Mouse (Mus musculus) layer of hippocampus, adult 8-10 months (tissue): ENCODE data around the gene Ror2. TPM values are rescaled to one million over a fixed set of nuclear protein-coding genes. Genes with fewer than 3 reads are reported as not detected.

Experiments
- DNase-seq, 2 experiments: peaks; one replicate each; pipeline ENCODE4 v3.0.0; 2022; ENCODE audit warnings: low spot score in 2 of 2
- total RNA-seq, 4 experiments: library from RNA; stranded (reverse); gene quantifications; 2 replicates each; pipeline ENCODE4 v1.2.4; 2022

Gene Ror2
- total RNA-seq, 4 experiments from 2014 or later: 0.83 to 1.6 (median 1.2) TPM

- no peak for DNase-seq
These were observed 145.6 kb downstream of the Ror2 start for GRCm38 (mm10) chr13:53140298-53140697.

- no peak for DNase-seq
These were observed 155.4 kb downstream of the Ror2 start for GRCm38 (mm10) chr13:53130567-53130966.

DNA sequence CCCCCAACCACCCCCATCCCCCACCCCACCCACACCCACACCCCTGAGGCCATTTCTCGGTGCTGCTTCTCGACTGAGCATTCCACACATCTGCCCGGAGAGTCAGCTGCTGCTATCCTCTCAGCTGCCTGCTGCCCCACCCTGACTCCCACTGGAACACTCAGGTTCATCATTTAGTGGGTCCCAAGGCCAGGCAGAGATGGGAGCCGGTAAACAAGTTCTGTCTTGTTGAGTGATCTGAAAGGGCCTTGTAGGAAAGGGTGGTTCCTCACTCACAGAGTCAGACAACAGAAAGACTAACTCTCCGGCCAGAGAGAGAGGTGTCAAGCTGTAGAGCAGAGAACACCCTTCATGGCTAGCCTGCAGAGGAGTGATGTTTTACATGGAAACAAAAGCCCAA is 155.9 kb downstream of the Ror2 start:
- no peak for DNase-seq

- no peak for DNase-seq
These were observed 160.3 kb downstream of the Ror2 start for GRCm38 (mm10) chr13:53125627-53126026.

DNA sequence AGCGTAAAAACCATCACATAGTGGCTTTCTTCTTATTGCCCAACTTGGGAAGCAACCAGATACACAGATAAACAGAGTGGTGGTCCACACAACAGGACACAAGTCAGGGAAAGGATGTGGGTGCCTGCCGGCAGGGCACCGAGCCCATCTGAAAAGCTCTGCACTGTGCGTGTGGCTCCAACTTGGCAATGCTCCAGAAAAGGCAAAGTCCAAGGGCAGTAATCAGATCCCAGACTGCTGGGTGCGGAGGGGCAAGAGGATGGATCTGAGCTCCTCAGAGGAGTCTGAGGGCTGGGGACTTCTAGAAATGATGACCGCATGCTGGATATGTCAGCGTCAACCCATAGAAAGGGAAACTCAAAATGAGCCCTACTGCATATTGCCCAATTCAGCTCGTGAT is 163.8 kb downstream of the Ror2 start:
- no peak for DNase-seq

DNA sequence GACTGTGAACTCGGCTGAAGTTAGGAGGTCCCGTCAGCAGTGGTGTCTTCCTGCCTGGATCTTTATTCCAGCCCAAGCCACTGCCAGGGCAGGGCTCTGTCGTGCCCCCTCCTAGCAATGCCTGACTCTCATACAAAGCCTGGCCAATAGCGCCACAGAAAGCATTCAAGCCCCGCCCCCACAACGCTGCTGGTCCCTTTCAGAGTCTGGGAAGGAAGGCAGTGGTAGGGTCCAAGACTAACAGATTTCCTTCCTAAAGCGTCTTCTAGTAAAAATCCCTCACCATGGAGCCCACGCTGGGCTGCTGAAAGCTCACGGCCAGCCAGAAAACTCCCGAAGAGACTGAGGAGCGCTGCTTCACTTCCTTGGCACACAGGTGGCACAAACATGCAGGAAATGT is 165.0 kb downstream of the Ror2 start:
- DNase-seq: no peak

- peak; percentile 69 to 85 for DNase-seq
These were observed 166.1 kb downstream of the Ror2 start for GRCm38 (mm10) chr13:53119586-53120426.

DNA sequence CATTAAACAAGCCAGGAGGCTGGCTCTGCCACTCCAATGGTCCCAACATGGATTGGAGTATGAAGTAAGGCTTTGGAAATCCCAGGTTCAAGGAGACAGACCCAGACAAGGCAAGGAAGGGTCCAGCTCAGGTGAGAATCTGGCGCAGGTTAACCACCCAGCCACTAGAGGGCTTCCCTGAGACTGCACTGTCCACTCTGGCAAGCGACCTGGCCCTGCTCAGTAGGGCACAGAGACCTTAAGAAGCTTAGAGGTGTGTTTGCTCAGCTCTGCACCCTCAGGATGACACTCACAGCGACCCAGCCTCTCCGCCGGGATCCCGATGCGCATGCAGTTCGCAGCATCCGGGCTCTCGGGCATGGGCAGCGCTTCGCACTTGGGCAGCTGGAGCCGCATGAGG is 167.5 kb downstream of the Ror2 start:
- no peak for DNase-seq

- no peak for DNase-seq
These were observed 168.0 kb downstream of the Ror2 start for GRCm38 (mm10) chr13:53117921-53118320.

GRCm38 (mm10) chr13:53110249-53110578 is 175.7 kb downstream of the Ror2 start:
- no peak for DNase-seq

DNA sequence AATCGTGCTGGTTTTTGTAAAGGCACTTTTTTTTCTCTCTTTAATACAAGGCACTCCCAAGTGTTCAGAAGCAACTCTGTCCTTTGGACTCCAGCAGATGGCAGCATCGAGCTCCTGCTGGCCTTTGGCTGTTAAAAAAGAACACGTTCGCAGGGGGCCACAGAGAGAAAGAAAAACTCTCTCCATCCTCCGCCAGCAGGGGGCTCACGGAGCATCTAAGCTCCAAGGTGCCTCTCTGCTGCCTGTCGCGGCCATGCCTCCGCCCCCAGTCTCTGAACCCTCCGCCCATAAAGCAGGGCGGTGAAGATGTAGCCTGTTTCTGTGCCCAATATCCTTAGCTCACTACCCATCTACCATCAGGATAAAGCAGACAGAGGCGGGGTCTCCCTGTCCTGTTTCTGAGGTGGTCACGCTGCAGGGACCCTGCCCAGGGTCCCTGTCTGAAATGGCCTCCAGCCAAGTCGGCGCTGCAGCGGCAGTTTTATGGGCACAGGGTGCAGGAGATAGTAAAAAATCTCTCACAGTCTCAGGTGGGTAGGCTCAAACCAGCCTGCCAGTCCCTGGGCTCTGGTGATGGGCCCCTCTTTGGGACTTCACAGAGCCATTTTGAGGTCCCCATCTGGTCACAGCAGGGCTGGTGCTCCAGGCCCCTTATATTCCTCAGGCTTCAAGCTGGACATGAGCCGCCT is 176.2 kb downstream of the Ror2 start:
- peak; percentile 88 to 95 for DNase-seq

GRCm38 (mm10) chr13:53106676-53107075 is 179.2 kb downstream of the Ror2 start:
- no peak for DNase-seq

GRCm38 (mm10) chr13:53099771-53100682 is 185.9 kb downstream of the Ror2 start:
- DNase-seq: no peak

DNA sequence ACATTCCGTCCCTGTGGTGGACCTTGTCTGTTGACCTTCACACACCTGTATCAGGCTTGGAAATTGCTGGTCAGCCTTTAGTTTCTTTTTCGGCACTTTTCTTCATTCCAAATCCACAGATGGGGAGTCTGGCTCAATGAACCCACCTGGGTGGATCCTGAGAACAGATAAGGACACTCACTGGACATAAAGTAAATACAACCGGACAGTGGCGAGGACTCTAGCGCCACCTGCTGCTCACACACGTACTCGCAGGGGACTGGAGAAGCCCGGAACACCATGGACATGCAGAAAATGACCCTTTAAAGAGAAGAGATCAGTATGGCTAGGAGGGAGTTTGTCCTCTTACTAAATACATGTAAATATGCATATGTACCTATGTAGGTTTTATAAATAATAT is 189.3 kb downstream of the Ror2 start:
- DNase-seq: peak; percentile 47 to 79

- no peak for DNase-seq
These were observed 190.7 kb downstream of the Ror2 start for GRCm38 (mm10) chr13:53095222-53095621.

DNA sequence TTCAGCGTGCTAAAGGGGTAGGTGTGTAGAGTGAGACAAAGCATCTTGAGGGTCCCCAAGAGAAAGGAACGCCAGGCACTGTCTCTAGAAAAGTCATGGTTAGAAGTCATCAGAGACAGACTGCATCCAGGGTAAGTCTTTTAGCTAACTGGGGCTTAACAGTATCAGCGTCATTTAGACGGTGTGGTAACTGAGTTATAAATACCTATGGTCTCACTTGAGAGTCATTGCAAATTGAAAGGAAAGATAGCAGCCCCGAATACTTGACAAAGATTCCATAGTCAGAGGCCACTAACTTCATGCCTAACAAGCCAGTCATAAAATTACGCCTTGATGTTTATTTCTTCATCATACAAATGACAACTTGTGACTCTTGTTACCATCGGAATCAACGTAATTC is 191.3 kb downstream of the Ror2 start:
- DNase-seq: no peak

DNA sequence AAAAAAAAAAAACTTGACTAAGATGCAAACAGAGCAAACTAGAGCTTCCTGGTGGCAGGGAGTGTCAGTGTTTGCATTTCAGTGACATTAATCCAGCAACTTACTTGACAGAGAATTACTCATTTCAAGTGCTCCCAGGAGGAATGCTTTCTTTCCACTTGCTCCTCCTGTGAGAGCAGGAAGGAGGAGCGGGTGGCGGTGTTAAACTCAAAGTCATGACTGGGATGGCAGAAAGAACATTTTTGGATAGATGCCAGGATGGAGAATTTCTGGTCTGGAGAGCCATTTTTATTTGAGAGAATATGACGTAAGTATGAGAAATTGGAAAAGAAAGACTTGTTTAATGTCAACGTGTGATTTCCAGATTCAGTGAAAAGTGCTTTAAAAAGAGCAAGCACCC is 192.5 kb downstream of the Ror2 start:
- no peak for DNase-seq

- DNase-seq: peak; percentile 40 to 55
These were observed 199.2 kb downstream of the Ror2 start for GRCm38 (mm10) chr13:53086552-53087282.

GRCm38 (mm10) chr13:53081846-53082245 is 204.1 kb downstream of the Ror2 start:
- no peak for DNase-seq

GRCm38 (mm10) chr13:53077732-53078345 is 208.1 kb downstream of the Ror2 start:
- DNase-seq: no peak

DNA sequence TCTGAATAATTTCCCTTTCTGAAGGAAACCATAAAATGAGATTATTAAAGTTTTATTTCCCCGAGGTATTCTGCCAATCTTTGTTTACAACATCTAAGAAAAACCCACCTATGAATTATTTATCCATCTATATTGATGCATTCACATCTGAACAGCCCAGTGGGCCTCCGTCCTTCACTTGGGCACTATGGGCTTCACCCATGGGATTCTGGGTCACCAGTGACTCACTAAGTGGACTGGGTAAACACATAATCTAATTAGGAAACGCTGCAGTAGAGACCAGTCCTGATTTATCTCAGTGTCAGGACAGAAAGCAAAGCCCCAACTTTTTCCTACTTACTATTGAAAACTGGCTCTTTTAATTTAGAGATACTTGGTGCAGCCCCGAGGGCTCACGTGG is 210.9 kb downstream of the Ror2 start:
- no peak for DNase-seq
